Mouse (Mus musculus) erythroid progenitor cell, adult 5-6 weeks (primary cell): ENCODE measurements around the gene Pigc. TPM values are rescaled to one million over a fixed set of nuclear protein-coding genes. Genes with fewer than 3 reads are reported as not detected.

ENCODE experiments used
- ATAC-seq: replicated peaks from 2 replicates; pipeline ENCODE4 v1.8.0; 2016; ENCODE audit warnings: moderate number of reproducible peaks, mild to moderate bottlenecking, moderate TSS enrichment, inconsistent platforms; ENCODE audit not compliant: poor library complexity, low FRiP score, severe bottlenecking
- total RNA-seq, 2 experiments: library from RNA; stranded (forward) in 1 of 2; stranded (reverse) in 1 of 2; fragments of 150-400 nt in 1 of 2; fragments of 186-747, 209-891 nt in 1 of 2; gene quantifications; 2 replicates each; pipeline versions ENCODE4 v1.2.3 to v1.2.4; 2015 to 2017; ENCODE audit warnings: low replicate concordance in 2 of 2

The Pigc gene
- total RNA-seq, 2 experiments from 2014 or later: 7.1 to 9.8 TPM

- ATAC-seq: no peak
Measured at GRCm38 (mm10) chr1:162004821-162005770, 36.1 kb downstream of the Pigc start.

GRCm38 (mm10) chr1:162006109-162006508 lies 37.1 kb downstream of the Pigc start:
- no peak for ATAC-seq

DNA sequence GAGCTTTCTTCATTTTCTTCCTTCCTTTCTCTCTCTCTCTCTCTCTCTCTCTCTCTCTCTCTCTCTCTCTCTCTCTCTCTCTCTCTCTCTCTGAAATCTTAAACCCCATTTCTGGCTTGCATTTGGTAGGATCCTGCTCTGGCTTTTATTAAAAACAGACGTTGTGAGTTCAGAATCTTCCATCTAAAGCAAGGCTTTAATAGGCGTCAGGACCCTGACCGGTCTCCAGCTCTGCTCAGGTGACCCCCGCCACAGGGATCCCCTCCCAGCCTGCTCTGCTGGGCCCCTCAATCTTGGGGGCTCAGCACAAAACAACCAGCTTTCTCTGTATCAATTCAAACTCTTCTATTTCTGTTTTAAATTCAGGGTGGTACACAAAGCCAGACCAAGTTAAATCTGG lies 39.2 kb downstream of the Pigc start:
- ATAC-seq: no peak

- ATAC-seq: no peak
Measured at GRCm38 (mm10) chr1:162008631-162009067, 39.7 kb downstream of the Pigc start.

- ATAC-seq: no peak
Measured at GRCm38 (mm10) chr1:162009086-162009485, 40.1 kb downstream of the Pigc start.

- no peak for ATAC-seq
Measured at GRCm38 (mm10) chr1:162011523-162012245, 42.7 kb downstream of the Pigc start.

DNA sequence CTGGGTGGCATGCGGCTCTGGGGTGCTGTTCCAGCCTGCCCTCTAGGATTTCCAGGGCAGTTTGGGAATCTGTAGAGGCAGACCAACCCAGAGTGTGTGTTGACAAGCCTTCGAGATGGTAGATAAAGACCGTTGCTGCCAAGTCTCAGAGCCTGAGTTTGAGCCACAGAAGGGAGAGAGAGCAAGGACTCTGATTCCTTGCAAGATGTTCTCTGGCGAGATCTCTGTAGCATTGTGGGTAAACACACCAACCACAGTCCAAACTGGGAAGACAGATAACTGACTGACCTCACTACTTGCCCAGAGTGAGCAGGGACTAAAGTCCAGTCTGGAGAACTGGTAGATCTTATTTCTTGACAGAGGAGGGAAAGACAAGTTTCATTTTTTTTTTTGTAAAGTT lies 44.6 kb downstream of the Pigc start:
- no peak for ATAC-seq

- ATAC-seq: no peak
Measured at GRCm38 (mm10) chr1:162015247-162015862, 46.4 kb downstream of the Pigc start.

- ATAC-seq: no peak
Measured at GRCm38 (mm10) chr1:162016982-162017381, 48.0 kb downstream of the Pigc start.

GRCm38 (mm10) chr1:162017975-162018600 lies 49.1 kb downstream of the Pigc start:
- ATAC-seq: no peak

- no peak for ATAC-seq
Measured at GRCm38 (mm10) chr1:162018601-162018977, 49.6 kb downstream of the Pigc start.

DNA sequence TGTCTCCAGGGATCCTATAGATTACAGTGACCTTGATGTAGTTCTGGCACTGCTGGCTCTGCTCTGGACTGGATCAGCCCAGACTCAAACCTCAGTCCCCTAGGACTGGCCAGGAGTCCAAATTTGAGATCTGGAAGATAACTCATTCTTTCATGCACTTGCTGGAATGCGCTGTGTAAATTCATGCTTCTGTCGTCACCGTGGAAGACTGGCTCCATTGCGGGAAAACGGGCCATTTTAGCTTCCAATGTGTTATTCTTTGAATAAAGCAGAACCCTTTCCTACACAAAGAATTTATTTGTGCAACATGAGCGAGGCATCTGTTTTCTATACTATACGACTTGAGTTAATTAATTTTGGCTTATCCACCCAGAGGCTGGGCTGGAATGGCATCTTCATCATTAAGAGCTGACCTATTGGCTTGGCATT lies 51.3 kb downstream of the Pigc start:
- no peak for ATAC-seq

DNA sequence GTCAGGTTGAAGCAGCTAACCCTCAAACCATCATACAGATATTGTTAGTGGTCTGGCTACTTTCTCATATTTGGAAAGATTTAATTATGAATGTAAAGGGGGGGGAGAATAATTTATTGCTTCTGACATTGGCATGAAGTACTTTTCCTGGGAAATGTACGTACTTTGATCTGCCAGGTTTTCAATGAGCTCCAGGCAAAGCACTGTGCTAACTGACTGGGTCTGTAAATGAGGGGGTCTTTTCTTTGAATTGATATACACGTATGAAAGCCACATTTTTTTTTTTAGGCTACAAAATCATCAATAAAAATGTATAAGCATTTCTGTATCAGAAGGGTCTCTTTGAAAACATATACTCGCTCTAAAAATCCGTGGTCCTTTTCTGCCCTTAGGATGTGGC lies 51.8 kb downstream of the Pigc start:
- ATAC-seq: no peak

Other genes starting within 250 kb of the Pigc start
- gene Fasl, start 180.7 kb upstream of the Pigc start, total RNA-seq (2015; ENCODE audit: low replicate concordance): 3.2 TPM in 1 of 2 replicates, not detected in the other
- not detected in 2 replicates for gene Fasl, start 180.7 kb upstream of the Pigc start, total RNA-seq (2017; ENCODE audit: low replicate concordance)
- gene Suco, start 92.5 kb upstream of the Pigc start, total RNA-seq (2015; ENCODE audit: low replicate concordance): 142 and 160 TPM in 2 replicates
- 248 and 268 TPM in 2 replicates for gene Suco, start 92.5 kb upstream of the Pigc start, total RNA-seq (2017; ENCODE audit: low replicate concordance)
- not detected in 2 replicates for gene 4930558K02Rik, start 10.4 kb downstream of the Pigc start, total RNA-seq (2015; ENCODE audit: low replicate concordance)
- not detected in 2 replicates for gene 4930558K02Rik, start 10.4 kb downstream of the Pigc start, total RNA-seq (2017; ENCODE audit: low replicate concordance)